Mouse (Mus musculus) C2C12 (cell line): ENCODE data around the gene Lama2.

Source experiments
- CEBPB ChIP-seq: IDR thresholded peaks from one replicate; pipeline ENCODE4 v1.6.1; 2011; ENCODE audit warnings: low read depth, mild to moderate bottlenecking, control low read depth, moderate library complexity
- CTCF ChIP-seq: IDR thresholded peaks from one replicate; pipeline ENCODE4 v1.5.1; 2011; ENCODE audit not compliant: control insufficient read depth, insufficient read depth, insufficient read length
- FOSL1 ChIP-seq: IDR thresholded peaks from one replicate; pipeline ENCODE4 v1.8.0; 2011; ENCODE audit warnings: mild to moderate bottlenecking, low read length; ENCODE audit not compliant: poor library complexity, insufficient read depth, severe bottlenecking
- MAX ChIP-seq: IDR thresholded peaks from one replicate; pipeline ENCODE4 v1.6.1; 2011; ENCODE audit warnings: mild to moderate bottlenecking, control low read depth
- MYOD1 ChIP-seq: IDR thresholded peaks from one replicate; pipeline ENCODE4 v1.6.1; 2011; ENCODE audit warnings: low read depth; ENCODE audit not compliant: control insufficient read depth, insufficient read length
- MYOG ChIP-seq: IDR thresholded peaks from one replicate; pipeline ENCODE4 v1.6.1; 2011; ENCODE audit not compliant: control insufficient read depth, insufficient read length; ENCODE audit errors: extremely low read depth
- USF1 ChIP-seq: IDR thresholded peaks from one replicate; pipeline ENCODE4 v1.6.1; 2011; ENCODE audit warnings: low read depth, mild to moderate bottlenecking, control low read depth, moderate library complexity

DNA sequence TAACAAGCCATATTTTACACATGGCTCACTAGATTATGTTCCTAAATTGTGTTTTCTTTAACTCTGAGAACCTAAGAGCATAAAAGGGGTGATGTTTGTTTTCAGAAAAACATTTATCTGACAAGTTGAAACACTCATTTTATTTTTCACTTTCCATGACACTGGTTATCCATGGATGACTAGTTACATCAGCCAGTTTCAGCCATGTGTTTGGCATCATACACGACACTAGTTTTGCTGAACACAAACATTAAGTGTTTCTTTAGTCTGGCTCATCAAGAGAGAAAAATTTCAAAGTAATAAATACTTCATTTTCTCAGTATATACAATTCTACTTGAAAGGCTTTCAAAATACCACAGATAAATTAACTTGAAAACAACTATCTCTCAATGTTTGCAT, 228.8 kb downstream of the Lama2 start:
- TF ChIP-seq USF1 (no peak), FOSL1 (no peak), CTCF (no peak), CEBPB (no peak), MYOD1 (no peak), MAX (no peak), MYOG (no peak)
